Mouse (Mus musculus) forelimb bud, embryonic 11.5 days (tissue): Measurements from ENCODE around the gene Nob1.

ENCODE experiments used
- DNase-seq: peaks from one replicate; pipeline ENCODE4 v3.0.0-alpha.2; 2012; ENCODE audit warnings: low read depth, low spot score

Gene Nob1

DNA sequence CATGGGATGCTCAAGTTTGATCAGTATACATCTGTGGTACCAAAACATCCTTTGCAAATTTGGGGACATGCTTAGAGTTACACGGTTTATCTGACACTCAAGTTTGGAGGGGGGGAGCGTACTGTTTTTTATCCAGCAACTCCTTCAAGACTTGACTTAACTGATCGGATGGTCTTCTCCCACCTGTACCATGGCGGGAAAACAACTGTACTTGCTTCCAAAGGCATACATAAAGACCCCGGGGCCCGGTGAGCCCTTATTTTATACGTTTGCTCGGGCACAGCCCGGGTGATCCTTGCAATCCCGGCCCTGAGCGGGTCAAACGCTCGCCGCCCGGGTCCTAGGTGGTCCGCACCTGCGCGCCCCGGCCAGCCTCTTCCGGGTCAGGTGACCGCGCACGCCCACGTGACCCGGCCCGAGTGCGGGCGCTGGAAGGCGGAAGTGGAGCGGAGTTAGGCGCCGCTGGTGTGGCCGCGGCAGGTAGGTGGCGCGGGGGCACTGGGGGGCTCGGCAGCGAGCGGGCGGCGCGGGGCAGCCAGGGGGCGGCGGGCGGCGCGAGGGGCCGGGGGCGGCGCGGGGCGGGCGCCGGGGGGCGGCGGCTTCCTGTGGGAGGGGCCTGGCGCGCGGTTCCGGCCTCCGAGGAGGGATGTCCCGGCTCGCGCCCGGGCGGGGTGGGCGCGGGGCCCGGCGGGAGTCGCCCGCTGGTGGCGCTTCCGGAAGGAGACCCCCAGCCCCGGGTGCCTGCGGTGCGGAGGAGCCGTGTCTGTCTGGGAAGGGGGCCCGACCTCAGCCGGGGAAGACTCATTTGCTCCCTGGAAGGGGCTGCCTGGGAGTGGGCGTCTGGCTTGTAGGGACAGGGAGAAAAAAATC is 11.3 kb upstream of the Nob1 start, which contains the start of gene Wwp2:
TSS of gene Wwp2 (plus strand) at position 404 of the 870 bp plus-strand sequence.
- peak; percentile 65 for DNase-seq

DNA sequence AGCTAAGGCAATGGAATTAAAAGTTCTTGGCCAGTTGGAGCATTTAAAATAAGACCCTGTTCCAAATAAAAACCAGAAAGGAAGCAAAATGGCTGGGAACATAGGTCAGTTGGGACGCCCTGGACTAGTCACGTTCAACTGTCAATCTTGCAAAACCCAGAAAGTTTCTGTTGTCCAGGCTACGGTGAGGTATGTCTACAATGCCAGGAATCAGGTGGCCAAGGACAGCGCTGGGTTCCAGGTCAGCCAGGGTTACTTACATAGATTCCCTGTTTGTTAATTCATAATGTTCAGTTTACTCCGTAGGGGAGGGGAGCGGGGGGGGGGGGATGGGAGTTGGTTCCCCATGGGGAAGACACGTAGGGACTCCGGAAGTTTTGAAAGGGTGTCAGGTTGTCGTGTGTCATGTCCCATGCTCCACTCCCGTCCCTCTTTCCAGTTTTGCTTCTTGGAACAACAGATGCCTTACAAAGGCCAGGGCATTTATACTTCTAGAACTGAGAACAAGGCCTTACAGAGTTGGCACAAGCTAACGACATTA is 10.6 kb upstream of the Nob1 start:
- DNase-seq = no peak

DNA sequence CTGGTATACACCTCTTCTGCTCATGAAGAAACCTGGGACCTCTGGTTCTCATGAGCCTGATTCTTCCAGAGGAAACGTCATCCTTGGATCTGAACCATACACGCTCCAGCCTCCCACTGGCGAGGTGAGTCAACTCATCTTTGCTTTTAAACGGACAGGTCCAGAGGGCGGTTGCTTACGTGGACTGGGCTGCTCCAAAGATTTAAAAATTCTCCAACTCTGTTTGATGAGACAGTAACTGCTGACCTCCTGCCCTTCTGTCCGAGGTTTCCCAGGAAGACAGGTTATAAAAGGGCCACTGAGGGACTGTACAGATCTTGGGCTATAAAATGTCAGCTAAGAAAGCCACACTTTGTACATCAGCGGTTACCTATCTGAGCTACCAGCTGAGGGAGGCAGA is 6.0 kb upstream of the Nob1 start:
- DNase-seq = no peak

DNA sequence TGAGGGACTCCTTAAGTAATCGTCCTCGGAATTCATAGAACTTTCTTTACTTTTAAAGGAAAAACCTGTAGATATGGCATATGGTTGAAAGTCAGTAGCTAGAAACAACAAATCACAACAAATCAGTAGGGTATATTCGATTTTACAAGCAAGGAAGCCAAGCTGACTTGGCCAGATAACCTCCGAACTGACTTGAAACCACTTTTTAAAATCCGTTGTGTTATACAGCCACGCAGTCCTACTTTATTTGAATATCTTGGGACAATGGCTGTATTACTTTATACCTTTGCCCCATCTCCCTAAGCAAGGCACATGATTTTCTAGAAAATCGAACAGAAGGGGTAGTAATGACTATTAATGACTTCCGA is 363 bp upstream of the Nob1 start:
- DNase-seq = no peak

DNA sequence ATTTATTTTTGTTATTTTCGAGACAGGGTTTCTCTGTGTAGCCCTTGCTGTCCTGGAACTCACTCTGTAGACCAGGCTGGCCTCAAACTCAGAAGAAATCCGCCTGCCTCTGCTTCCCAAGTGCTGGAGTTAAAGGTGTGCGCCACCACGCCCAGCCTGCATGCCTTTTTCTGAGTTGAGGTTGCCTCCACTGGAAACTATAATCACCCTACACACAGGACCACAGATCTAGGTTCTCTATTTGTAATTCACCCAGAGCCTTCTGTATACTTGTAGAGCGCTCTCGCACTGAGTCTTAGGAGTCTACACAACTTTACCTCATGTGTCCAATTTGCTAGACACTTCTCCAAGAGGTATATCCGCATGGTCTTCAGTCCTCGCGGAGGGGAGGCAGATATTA is 675 bp downstream of the Nob1 start:
- DNase-seq = no peak

DNA sequence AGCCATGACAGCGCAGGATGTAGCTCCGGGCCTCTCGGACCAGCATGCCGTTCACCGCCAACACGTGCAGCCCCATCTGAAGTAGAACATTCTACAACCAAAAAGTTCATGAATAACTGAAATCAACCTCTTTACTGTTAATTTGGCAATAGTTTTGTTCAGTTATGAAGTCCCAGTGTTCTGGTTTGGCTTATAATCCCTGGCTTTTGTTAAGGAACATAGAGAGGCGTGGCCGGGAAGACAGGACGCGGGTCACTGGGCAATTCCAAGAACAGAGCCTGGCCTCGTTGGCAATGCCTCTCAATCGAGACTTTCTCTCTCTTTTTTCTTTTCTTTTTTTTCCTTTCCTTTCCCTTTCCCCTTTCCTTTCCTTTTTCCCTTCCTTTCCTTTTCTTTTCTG is 7.8 kb downstream of the Nob1 start:
- no peak for DNase-seq

DNA sequence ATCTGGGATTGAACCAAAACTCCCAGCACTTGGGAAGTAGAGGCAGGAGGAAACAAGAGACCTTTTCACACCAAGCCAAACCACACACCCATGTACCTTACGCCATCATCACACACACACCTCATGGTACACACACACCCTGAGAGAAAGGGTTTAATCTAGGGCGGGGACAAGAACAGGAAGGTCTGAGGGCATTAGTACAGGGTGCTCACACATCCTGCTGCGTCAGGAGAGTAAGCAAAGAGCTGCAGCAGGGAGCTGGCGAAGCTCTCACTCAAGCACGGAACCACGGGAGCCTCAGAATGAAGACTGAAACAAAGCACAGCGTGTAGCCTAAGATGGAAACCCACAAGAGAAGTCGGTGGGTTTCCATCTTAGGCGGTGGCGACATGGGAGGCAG is 11.0 kb downstream of the Nob1 start:
- DNase-seq = no peak

DNA sequence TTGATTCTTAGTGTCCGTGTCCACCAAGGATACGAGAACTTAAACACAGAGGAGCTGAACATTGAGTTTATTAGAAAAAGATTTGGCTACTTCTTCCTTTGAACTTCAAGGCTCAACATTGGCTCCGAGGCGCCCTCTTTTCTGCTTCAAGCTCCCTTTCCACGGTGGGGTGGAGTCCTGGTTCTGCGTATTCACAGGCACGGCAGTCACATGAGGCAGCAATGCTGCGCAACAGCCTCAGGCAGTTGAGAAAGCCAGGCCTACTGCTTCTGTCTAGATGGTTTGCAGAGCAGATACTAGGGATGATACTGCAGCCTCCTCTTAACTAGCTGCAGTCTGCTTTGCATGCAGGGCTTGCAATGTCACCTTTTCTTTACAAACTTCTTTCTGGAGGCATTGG is 12.3 kb downstream of the Nob1 start:
- DNase-seq = no peak

DNA sequence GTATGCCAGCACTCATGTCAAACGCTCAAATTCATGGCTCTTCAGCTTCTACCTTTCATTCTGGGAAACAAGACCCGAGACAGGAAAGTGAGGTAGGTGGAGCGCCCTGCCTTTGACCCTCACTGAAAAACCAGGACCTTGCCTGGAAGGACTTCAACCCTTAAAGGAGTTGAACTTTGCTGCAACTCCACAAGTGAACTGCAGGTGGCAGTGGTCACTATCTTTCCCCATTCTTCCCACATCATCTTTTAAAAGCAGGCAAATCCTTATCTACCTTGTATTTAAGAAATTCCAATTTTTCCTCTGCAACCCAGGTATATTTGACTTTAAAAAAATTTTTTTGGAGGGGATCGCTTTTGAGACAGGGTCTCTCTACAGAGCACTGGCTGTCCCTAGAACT is 13.5 kb downstream of the Nob1 start:
- DNase-seq = peak; percentile 46

DNA sequence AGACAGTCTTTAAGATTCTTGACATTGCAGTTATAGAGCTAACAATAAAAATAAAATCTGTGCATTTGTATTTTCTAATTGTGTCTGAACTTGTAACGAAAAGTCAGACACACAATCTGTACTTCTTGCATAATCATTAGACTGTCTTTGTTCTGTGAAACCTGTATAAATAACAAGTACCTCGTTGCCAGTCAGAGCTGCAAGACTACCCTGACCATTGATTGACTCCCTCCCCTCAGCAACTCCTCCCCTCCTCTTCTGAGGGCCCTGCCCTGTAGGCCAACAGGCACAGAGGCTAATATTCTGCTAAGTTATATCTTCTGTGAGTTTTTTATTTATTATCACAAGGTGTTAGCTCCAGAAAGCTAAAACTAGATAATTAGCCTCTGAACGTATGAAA is 18.9 kb downstream of the Nob1 start:
- DNase-seq = no peak

DNA sequence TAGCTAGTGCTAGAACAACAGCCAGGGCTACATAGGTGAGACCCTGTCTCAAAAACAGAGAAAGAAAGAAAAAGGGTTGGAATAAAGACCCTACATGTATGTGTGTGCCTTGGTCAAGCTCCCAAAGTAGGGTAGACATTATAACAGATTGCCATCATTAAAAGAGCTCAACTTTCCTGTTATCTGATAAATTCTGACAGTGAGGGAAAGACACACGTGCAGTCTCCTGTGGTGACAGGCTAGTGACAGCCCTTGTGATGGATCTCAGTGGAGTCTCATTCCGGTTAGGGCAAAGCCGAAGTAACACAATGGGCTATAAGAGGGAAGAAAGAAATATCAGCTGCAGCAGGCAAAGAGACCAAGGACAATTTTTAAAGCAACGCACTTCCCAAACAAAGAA is 20.8 kb downstream of the Nob1 start:
- no peak for DNase-seq

DNA sequence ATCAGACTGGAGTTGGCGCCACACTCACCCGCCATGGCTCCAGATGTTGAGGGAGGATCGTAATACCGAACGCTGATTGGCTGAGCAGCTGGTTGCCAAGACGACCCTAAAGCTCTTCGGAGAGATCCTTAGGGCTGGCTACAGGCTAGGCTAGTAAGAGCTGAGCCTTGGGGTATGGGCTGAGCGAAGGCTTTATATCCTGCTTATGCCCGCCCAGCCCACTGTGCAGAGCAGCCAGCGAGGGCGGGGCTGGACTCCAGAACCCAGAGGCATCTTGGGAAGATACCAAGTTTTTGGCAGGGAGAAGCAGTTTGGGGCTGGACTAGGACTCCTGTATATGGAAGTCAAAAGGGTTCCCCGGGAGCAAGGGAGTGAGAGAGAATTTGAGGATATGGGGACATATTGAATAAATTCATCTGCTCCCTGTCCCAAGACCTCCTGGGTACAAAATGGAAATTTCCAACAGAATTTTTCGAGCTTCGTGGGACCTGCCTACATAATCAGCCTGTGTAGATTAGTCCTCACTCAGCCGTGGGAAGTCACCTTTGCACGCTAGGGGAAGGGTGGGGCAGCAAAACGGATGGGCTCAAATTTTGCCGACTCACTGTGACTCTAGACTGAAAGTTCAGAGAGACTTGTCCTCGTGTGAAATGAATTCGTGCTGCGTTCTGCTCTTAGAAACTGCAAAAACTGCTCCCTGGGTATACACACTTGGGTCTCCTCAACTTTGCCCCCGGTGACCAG is 21.6 kb downstream of the Nob1 start, which contains the start of gene Nqo1:
TSS of gene Nqo1 (minus strand) at position 169 of the 744 bp plus-strand sequence.
- peak; percentile 94 for DNase-seq

DNA sequence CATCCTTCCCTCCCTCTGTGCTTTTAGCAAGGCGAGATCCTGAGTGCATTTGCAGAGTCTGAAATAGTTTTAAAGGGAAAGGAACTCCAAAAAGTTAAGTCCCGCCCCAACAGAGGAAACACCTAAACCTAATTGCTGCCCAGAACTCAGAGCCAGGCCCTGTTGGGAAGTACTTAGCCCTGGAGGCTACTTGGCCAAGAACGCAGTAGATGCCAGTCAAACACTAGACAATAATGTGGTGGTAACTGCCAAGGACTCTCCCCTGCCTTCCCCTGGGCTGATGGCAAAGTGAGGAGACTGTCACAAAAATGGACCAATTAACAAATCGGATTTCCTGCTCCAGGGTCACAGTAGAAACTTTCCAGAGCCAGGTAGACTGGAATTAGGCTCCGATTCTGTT is 23.0 kb downstream of the Nob1 start:
- no peak for DNase-seq

DNA sequence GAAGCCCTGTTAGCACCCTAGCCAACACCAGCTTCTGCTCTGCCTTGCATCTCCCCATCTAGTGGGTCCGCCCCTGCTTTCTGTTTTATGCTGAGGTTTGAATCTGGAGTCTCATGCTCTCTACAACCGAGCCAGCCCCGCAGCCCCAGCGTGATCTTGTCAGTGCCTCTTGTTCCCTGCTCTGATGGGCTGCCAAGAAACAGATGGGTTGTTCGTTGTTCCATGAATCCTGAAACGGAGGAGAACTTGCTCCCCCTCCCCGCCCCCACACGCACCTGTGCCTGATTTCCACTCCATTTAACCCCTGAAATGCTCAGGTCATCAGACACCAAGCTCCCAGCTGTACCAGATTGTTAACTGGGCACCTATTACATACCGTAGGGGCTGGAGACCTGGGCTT is 25.4 kb downstream of the Nob1 start:
- no peak for DNase-seq

DNA sequence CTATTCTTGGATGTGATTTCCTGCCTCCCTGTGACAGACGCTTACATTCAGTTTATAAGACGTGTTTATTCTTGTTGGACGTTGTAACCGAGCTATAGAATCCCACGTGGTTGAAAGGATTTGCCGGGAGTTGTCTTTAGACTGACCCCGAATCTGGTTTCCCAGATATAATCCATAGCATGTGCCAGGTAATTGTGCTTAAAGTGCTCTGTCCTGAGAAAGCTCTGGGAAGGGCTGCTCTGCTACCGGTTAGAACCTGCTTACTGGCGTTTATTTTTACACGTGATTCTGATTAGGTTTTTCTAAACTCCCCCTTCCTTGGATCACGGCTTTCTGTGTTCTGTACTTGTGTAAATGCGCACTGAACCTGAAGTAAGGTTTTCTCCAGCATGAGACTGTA is 27.2 kb downstream of the Nob1 start:
- peak; percentile 46 for DNase-seq

DNA sequence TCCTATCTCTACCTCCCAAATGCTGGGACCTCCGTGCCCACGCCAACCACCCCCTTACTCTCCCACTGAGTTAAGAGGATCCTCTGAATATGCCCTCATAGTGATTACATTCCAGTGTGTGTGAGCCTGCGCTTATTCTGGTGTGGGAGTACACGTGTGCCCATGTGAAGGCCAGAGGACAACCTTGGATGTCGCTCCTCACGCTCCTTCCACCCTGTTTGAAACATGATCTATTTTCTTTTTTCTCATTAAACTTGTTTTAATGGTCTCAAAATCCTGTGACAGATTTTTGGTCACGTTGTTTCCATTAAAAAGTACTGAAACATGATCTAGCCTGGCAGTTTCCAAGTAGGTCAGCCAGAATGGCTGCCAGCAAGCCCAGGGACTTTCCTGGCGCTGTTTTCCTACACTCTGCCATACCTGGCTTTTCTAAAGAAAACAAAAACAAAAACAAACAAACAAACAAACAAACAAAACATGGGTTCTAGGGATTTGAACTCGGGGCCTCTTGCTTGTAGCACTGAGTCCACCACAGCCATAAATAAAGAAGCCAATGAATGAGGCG is 28.7 kb downstream of the Nob1 start:
- peak; percentile 39 for DNase-seq

DNA sequence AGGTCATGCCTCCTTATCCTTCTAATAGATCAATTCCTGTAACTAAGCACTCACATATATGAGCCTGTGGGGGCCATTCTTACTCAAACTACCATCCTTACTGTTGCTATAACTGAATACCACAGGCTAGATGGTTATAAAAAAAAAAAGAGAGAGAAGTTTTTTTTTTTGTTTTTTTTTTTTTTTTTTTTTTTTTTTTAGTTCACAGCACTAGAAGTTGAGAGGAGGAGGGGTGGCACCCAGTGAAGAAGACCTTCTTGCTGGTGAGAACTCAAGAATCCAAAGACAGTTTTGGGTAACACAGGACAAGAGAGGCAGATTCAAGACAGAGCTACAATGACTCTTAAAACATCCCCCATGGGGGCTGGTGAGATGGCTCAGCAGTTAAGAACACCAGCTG is 29.5 kb downstream of the Nob1 start:
- no peak for DNase-seq

DNA sequence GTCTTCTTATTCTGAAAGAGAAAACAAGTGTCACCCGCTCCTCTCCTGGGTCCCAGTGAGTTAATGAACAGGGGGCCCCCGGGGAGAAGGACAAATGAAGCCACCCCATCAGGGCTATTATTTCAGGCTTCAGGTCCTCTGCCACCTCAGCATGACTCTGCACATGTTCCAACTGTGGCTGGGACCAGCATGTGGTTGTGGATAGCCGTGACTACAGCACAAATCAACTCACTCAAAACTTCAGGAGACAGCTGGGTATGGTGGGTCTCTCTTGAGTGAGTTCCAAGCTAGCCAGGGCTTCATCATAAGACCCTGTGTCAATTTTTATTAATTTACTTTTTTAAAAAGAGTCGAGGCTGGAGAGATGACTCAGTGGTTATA is 33.7 kb downstream of the Nob1 start:
- no peak for DNase-seq

DNA sequence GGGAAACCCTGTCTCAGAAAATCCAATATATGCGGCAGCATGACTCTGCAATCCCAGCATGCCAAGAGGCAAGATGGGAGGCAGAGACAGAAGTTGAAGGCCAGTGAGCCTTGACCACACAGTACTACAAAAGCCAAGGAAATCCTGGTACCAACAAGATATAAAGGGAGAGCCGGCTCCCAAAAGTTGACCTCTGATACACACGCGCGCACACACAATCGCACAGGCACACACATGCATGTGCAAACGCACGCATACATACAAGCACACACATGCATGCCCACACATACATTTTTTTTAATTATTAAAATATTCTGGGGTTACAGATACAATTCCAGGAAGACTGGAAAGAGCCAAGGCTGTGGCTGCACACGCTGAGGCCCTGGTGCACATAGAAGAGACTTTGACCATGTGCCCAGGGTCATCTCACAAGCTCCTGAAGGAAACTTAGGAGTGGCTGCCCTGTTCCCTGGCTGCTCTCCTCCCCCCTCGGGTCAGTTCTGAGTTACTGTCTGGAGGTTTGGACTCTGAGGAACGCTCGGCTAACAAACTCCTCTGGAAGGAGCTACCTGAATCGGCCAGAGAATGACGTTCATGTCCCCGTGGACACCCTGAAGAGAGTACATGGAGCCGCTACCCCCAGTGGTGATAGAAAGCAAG is 34.2 kb downstream of the Nob1 start:
- DNase-seq = no peak

DNA sequence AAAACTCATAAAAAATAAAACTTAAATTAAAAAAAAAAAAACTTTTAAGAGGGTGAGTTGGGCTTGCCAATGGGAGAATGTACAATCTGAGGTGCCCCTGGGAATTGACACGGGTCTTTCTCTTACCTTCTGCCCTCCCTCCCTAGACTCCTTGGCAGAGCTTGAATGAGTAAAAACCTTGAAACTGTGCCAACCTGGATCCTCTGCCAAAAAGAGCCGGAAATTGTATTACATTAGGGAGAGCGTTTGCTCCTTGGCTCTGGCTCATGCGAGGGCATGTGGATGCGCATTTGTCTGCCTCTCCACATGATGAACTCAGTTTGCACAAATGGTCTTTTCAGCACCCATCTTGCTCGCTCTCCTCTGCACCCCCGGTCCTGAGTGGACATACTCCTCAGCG is 35.3 kb downstream of the Nob1 start:
- DNase-seq = no peak

DNA sequence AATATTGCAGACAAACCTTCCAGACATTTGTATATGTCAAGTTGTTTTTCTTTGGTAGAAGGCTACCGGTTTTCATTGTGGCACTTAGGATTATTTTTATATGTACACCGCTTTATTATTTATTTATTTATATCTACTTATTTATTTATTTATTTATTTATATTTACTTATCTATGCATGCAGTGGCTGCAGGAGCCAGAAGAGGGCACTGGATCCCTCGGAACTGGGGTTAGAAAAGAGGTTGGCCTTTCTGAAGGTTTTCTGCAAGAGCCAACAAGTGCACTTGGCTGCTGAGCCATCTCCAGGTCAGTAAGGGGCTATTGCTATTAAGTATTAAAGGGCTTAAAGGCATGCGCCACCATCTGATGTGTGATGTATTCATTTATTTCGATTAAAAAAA is 37.0 kb downstream of the Nob1 start:
- DNase-seq = peak; percentile 46

DNA sequence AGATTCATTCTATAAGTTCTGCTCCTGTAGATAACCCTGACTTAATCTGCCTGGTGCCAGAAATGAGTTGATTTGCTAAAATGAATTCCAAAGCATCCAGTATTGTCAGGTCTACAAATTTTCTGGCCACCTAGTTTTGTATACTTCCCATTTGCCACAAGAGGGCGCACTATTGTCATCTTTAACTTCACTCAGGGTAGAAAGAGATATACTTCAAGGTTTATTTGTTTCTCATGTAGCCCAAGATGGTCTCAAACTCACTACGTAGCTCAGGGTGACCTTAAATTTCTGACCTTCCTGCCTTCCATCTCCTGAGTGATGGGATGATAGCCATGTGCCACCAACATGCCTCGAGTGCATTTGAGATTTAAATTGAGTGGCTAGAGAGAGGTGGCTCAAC is 38.2 kb downstream of the Nob1 start:
- DNase-seq = peak; percentile 69
